Mouse (Mus musculus): ENCODE measurements around the gene Hmcn2. TPM values are rescaled to one million over a fixed set of nuclear protein-coding genes. Genes with fewer than 3 reads are reported as not detected.
A peak's percentile ranks its signal among the peaks of the same experiment; 100 is the strongest.

Gene Hmcn2
- total RNA-seq, 2 experiments from 2014 or later: 0.05 to 0.33 TPM

GRCm38 (mm10) chr2:31381292-31381846 lies 67.2 kb downstream of the Hmcn2 start:
- peak in 1 of 2 experiments; percentile 64 for DNase-seq (ENCODE audit: low spot score in 2 of 2)

- DNase-seq (ENCODE audit: low spot score in 2 of 2): peak in 1 of 2 experiments; percentile 48
Measured at GRCm38 (mm10) chr2:31382952-31383351, 68.7 kb downstream of the Hmcn2 start.

DNA sequence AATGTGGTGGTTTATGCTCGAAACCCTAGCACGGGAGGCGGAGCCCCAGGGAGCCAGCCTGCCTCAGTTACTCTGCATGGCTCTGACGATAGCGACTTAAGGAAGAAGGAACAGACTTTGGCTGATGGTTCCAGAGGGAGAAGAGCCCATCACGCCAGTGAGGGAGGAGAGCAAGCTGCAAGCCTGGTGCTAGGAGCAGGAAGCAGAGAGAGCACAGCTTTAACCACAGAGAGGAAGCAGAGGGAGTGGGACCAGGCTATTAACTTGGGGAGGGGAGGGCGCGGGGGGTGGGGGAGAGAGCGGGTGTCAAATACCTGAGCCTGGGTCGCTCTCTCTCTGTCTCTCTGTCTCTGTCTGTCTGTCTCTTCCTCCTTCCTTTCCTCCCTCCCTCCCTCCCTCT lies 102.8 kb downstream of the Hmcn2 start:
- DNase-seq (ENCODE audit: low spot score in 2 of 2): no peak

DNA sequence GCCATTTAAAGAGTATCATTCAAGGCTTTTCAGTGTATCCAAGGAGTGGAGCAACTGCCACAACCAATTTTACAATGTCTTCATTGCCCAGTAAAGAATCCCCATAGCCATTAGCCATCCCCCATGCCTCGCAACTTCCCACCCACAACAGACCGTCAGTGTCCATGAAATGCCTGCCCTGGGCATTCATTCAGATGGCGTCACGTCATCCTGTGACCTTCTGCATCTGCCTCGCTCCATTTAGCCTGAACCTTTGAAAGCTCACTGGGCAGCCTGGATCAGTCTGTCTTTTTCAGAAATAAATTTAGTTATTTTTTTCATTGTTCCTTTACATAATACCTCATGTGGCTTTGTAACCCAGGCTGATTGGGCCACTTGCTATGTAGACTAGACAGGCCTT lies 103.8 kb downstream of the Hmcn2 start:
- no peak for DNase-seq (ENCODE audit: low spot score in 2 of 2)

GRCm38 (mm10) chr2:31418571-31418970 lies 104.4 kb downstream of the Hmcn2 start:
- DNase-seq (ENCODE audit: low spot score in 2 of 2): no peak

DNA sequence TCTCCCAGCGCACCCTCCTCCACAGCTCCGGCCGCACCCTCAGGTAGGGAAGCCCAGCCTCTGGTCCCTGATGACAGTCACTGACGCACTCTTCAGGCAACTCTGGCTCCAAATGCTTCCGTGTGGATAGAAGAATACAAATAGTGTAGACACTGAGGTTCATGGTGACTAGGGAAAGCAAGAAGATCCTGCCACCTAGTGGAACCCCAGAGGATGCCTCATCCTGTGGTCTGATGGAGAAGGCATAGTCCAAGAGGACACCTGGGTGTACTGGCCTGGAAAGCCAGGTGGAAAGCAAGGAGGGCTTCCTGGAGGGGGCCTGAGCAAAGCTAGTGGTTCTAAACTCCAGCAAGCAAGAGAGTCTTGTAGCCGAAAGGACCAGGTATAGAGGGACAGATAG lies 106.7 kb downstream of the Hmcn2 start:
- peak in 1 of 2 experiments; percentile 41 for DNase-seq (ENCODE audit: low spot score in 2 of 2)

DNA sequence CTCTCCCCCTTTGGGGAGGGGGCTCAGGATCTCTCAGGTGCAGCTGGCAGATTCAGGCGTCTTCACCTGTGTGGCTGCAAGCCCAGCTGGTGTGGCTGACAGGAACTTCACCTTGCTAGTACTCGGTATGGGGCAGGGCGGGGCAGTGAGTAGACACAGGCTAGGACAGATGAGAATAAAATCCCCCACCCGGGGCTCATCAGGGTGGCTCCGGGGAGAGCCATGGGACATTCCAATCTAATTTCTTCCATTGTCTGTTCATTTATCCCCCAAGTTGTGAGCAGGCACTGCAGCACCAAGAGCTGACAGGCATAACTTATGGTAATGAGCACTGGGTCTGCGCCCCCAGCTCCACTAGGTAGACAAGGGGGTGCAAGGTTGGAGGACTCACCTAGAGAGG lies 108.4 kb downstream of the Hmcn2 start:
- no peak for DNase-seq (ENCODE audit: low spot score in 2 of 2)

DNA sequence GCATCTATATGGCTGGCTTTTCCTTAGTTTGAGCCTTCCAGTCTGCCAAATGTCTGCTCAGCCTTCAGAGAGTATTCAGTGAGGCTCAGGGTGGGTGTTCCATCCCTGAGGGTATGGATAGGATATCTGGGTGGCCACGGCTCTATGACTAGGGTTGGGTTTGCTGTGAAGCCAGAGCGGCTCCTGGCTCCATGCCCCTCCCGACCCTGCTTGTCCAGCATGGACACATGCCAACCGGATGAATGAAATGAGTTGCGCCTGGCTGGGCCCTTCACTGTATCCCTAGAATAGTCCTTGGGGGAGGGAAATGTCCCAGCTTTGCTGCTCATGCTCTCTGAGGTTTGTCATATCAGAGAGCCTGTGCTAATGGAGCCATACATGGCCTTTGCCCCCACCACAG lies 117.3 kb downstream of the Hmcn2 start:
- no peak for DNase-seq (ENCODE audit: low spot score in 2 of 2)

- no peak for DNase-seq (ENCODE audit: low spot score in 2 of 2)
Measured at GRCm38 (mm10) chr2:31434746-31435145, 120.5 kb downstream of the Hmcn2 start.

DNA sequence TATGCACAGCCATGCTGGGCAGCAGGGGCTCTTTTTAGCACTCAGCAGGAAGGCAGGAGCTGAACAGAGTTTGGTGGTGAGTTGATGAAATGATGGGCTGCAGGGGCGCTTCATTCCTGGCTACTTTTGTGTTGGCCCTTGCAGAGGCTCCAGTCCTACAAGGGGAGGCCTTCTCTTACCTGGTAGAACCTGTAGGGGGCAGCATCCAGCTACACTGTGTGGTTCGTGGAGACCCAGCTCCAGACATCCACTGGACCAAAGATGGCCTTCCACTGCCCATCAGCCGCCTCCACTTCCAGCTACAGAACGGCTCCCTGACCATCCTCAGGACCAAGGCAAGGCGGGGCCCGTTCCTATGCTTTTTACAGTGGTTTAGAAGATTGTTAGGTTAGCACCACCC lies 121.4 kb downstream of the Hmcn2 start:
- peak in 1 of 2 experiments; percentile 62 for DNase-seq (ENCODE audit: low spot score in 2 of 2)

DNA sequence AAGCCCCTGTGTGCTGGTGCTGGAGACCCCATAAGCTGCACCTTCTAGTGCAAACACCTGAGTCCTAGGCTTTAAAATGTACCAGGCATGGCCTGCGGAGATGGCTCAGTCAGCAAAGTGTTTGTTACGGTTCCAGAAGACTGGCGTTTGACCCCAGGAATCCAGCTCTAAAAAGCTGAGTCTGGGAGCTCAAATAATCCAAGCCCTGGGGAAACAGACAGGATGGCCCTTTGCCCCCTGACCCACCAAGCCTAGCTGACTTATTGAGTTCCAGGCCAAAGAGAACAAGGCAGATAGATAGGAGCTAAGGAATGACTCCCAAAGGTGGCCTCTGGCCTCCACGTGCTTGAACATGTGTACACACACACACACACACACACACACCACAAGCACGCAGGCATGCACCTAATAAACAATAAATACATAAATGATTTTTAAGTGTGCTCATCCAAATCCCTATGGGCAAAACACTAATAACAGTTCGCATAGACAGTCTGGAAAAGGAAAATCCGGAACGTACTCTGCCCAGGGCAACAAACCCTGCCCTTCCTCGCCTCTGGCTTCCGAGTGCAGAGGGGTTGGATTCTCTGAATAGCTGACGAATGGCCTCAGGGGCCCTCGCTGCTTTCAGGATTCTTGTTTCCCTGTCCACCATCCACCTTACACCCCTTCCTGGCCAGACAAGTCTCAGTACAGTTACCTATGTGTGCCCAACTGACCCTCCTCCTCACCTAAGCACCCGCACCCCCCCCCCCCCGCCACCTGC lies 123.4 kb downstream of the Hmcn2 start:
- DNase-seq (ENCODE audit: low spot score in 2 of 2): no peak

DNA sequence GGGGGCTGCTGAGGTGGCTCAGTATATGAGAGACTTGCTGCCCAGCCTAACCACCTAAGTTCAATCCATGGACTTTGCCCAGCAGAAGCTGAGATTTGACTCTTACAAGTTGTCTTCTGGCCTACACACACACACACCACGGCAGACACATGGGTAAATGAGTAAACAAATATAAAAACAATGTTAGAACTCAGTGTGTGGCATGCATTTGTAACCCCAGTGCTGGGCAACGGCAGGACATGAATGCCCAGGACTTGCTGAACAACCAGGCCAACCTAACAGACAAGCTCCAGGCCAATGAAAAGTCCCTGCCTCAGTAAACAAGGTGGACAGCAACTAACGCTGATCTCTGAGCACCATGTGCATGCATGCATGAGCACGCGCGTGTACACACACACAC lies 125.4 kb downstream of the Hmcn2 start:
- DNase-seq (ENCODE audit: low spot score in 2 of 2): no peak

DNA sequence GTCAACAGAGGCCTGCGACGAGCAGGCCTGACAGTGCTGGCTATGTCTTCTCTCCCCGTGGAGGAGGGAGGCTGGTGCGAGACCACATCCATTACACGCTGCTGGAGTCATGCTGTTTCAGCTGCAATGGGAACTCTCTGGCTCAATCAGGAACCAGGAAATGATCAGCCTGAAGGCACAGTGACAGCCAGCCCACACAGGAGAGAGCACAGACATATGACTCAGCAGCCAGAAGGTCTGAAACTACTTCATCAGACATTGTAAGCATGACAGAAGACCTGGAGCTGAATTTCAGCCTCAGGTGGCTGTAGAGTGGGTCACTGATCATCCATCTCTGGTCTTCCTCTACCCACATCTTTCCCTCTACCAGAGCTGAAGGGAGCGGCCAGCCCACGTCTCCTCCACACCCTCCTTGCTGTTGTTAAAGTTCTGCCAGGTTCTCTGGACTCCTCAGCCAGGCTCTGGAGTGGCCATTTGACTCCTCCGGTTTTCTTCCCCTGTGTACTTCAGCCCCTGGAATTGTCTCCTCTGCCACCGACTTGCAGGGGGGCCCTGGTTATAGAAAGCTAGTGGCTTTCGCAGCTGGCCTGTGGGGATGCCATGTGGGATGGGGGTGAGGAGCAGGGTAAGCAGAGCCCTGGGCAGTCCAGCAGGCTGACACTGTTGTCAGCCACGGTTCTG lies 128.4 kb downstream of the Hmcn2 start:
- peak; percentile 67 to 85 for DNase-seq (ENCODE audit: low spot score in 2 of 2)

GRCm38 (mm10) chr2:31446036-31446435 lies 131.8 kb downstream of the Hmcn2 start:
- DNase-seq (ENCODE audit: low spot score in 2 of 2): no peak

DNA sequence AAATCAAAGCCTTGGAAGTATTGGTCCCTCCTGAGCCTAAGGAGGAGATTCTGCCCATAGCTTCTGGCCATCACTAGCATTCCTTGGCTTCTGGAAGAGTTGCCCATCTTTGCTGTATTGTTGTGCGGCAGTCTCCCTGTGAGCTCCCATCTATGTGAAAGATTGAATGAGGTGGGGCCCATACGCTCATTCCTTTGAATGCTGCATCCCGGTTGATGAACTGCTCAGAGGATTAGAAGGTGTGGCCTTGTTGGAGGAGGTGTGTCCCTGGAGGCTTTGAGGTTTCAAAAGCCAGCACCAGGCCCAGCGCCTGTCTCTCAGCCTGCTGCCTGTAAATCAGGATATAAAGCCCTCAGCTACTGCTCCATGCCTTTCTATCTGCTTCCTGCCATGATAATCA lies 132.2 kb downstream of the Hmcn2 start:
- no peak for DNase-seq (ENCODE audit: low spot score in 2 of 2)

GRCm38 (mm10) chr2:31447536-31447935 lies 133.3 kb downstream of the Hmcn2 start:
- DNase-seq (ENCODE audit: low spot score in 2 of 2): no peak

DNA sequence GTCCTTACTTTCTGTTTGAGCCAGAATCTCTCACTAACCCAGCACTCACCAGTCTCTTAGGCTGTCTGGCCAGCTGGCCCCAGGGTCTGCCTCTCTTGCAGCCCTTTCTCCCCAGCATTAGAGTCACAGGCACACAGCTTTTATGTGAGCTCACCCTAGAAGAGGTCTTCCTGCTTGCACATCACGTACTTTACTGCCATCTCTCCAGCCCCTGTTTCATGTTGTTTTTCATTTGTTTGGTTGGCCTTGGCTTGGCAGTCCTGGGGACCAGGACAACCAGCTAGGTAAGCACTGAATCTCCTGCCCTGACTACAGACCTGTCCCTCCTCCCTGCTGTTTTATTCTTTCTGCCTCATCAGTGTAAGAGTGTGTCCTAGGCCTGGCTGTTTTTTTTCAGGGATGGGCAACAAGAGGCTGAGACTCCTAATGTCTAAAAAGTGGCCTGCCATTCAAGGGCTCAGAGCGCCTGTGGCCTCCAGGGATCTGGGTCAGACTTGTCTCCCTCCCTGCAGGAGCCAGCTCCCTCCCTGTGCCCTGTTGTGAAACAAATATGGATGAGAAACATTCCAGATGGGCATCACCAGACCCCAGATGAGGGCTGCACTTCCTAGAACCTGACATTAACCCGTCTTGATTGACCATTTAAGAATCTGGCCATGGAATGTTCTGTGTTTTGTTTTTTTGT lies 134.7 kb downstream of the Hmcn2 start:
- no peak for DNase-seq (ENCODE audit: low spot score in 2 of 2)

DNA sequence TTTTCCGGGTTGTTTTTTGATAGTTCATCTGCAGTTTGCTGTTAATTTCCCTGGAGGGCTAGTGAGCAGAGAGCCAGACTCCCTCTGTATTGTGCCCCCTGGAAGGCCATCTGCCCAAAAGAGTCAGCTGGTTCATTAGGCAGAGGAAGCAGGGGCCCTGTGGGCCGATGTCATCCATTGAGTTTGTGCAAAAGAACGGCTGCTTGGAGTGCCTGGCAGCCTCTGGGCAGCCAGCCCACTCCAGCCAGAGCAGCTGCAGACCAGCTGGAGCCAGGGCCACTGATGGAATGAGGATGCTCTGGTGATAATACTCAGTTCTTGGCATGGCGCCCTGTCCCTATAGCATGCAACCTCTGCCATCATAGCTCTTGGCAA lies 135.2 kb downstream of the Hmcn2 start:
- DNase-seq (ENCODE audit: low spot score in 2 of 2): peak; percentile 39 to 58

GRCm38 (mm10) chr2:31449902-31450301 lies 135.7 kb downstream of the Hmcn2 start:
- DNase-seq (ENCODE audit: low spot score in 2 of 2): no peak

GRCm38 (mm10) chr2:31450661-31451060 lies 136.4 kb downstream of the Hmcn2 start:
- no peak for DNase-seq (ENCODE audit: low spot score in 2 of 2)

- no peak for DNase-seq (ENCODE audit: low spot score in 2 of 2)
Measured at GRCm38 (mm10) chr2:31451530-31451929, 137.3 kb downstream of the Hmcn2 start.

DNA sequence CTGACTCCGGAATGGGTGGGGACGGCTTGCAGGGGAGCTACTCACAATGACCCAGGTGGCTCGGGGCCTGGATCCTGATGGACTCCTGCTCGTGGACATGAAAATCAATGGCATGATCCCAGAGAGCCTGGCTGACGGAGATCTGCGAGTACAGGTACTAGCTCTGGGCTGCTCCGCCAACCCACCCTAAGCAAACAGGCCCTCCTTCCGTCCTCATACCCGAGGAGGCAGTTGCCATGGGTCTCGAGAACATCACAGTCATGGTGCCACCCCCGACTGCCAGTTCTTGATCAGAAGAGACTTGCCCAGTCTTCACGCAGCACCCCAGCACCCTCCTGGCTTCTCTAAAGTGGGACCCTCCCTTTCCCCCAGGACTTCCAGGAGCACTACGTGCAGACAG lies 138.8 kb downstream of the Hmcn2 start:
- no peak for DNase-seq (ENCODE audit: low spot score in 2 of 2)

Measured in layer of hippocampus, adult 18-20 months (tissue).